Mouse (Mus musculus) testis, adult 2 months (tissue): ENCODE measurements around the gene Mettl16.

Source experiments
- CTCF ChIP-seq: fragments of 200-500 bp; IDR thresholded peaks from 2 replicates; pipeline ENCODE4 v1.5.1; 2012; ENCODE audit warnings: low read depth, mild to moderate bottlenecking, inconsistent platforms, low read length, moderate library complexity; ENCODE audit not compliant: control insufficient read depth, insufficient read depth, insufficient replicate concordance
- POLR2A ChIP-seq: fragments of 200-500 bp; IDR thresholded peaks from 2 replicates; pipeline ENCODE4 v1.6.1; 2012; ENCODE audit warnings: low read depth, mild to moderate bottlenecking, inconsistent platforms, low read length, moderate library complexity; ENCODE audit not compliant: control insufficient read depth

DNA sequence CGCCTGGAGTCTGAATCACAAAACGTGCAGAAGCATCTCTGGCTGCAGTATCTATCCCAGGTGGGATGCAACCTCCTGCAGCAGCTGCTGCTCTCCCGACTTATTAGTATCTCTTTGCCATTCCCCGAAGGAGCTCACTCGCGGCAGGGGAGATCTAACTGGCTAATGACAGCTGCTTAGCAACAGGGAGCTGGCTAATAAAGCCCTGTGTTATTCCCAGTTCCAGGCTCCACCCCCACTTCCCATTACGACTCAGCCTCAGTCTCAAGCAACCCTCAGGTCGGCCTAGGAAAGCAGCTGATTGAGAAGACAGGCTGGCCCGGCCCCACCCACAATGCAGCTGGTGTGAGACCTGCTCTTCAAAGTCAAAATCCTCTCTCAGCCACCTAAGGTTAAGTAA lies 106.2 kb downstream of the Mettl16 start:
- no peak for TF ChIP-seq CTCF
- TF ChIP-seq POLR2A = no peak
